Mouse (Mus musculus) gastrocnemius, postnatal 36 days (tissue): ENCODE measurements at regions not wholly inside any gene's neighbourhood (a gene's known extent, or its start where the extent isn't known, plus 50 kb on each side); places are given as distances from the start of the nearest gene placed in this dataset.

ENCODE experiments used
- DNase-seq, 2 experiments: peaks; one replicate each; pipeline ENCODE4 v3.0.0; 2022
- intact Hi-C: fragments of 180-260 bp; cut with DNase I; formaldehyde crosslinking; loops from one replicate; pipeline ENCODE4 v1.15.1; 2025

GRCm38 (mm10) chr3:18906210-18906609 is 722.3 kb downstream of the 1700064H15Rik start:
- intact Hi-C loops, result no loop called here
- DNase-seq, result no peak

- intact Hi-C loops, result no loop called here
- DNase-seq, result no peak
Measured at GRCm38 (mm10) chr3:18908737-18909136, 719.7 kb downstream of the 1700064H15Rik start.

- intact Hi-C loops, result no loop called here
- no peak for DNase-seq
Measured at GRCm38 (mm10) chr3:18928401-18929104, 699.9 kb downstream of the 1700064H15Rik start.

GRCm38 (mm10) chr3:18929105-18929492 is 699.4 kb downstream of the 1700064H15Rik start:
- DNase-seq, result no peak
- intact Hi-C loops, result no loop called here

GRCm38 (mm10) chr3:18932983-18933726 is 695.3 kb downstream of the 1700064H15Rik start:
- no peak for DNase-seq
- intact Hi-C loops, result no loop called here

GRCm38 (mm10) chr3:18934891-18935290 is 693.6 kb downstream of the 1700064H15Rik start:
- DNase-seq, result no peak
- intact Hi-C loops, result no loop called here

- intact Hi-C loops, result no loop called here
- DNase-seq, result no peak
Measured at GRCm38 (mm10) chr3:18937333-18938122, 690.9 kb downstream of the 1700064H15Rik start.

- DNase-seq, result no peak
- intact Hi-C loops, result no loop called here
Measured at GRCm38 (mm10) chr3:18941301-18942177, 686.9 kb downstream of the 1700064H15Rik start.

GRCm38 (mm10) chr3:18960341-18960740 is 668.1 kb downstream of the 1700064H15Rik start:
- no peak for DNase-seq
- intact Hi-C loops, result no loop called here

GRCm38 (mm10) chr3:18988662-18989061 is 639.8 kb downstream of the 1700064H15Rik start:
- intact Hi-C loops, result no loop called here
- DNase-seq, result no peak

GRCm38 (mm10) chr3:18989577-18990240 is 638.8 kb downstream of the 1700064H15Rik start:
- intact Hi-C loops, result no loop called here
- DNase-seq, result peak; percentile 9 to 28

- DNase-seq, result no peak
- intact Hi-C loops, result no loop called here
Measured at GRCm38 (mm10) chr3:19000179-19000578, 628.3 kb downstream of the 1700064H15Rik start.

- intact Hi-C loops, result no loop called here
Measured at GRCm38 (mm10) chr3:19002056-19002455, 626.4 kb downstream of the 1700064H15Rik start.

GRCm38 (mm10) chr3:19004792-19005191 is 623.7 kb downstream of the 1700064H15Rik start:
- intact Hi-C loops, result no loop called here
- no peak for DNase-seq

More at GRCm38 (mm10) chr3:19002056-19002455, 626.4 kb downstream of the 1700064H15Rik start:
- no peak for DNase-seq

GRCm38 (mm10) chr3:19044566-19044965 is 583.9 kb downstream of the 1700064H15Rik start:
- intact Hi-C loops, result no loop called here
- DNase-seq, result no peak

GRCm38 (mm10) chr3:19045933-19046332 is 582.5 kb downstream of the 1700064H15Rik start:
- intact Hi-C loops, result no loop called here
- no peak for DNase-seq

- intact Hi-C loops, result no loop called here
Measured at GRCm38 (mm10) chr3:19046610-19047009, 581.9 kb downstream of the 1700064H15Rik start.

GRCm38 (mm10) chr3:19055961-19056360 is 572.5 kb downstream of the 1700064H15Rik start:
- DNase-seq, result no peak
- intact Hi-C loops, result no loop called here

More at GRCm38 (mm10) chr3:19046610-19047009, 581.9 kb downstream of the 1700064H15Rik start:
- no peak for DNase-seq

GRCm38 (mm10) chr3:19056623-19057022 is 571.9 kb downstream of the 1700064H15Rik start:
- no peak for DNase-seq
- intact Hi-C loops, result no loop called here
